Mouse (Mus musculus) stomach, embryonic 14.5 days (tissue): ENCODE results near the gene Rftn1. TPM values are rescaled to one million over a fixed set of nuclear protein-coding genes. Genes with fewer than 3 reads are reported as not detected.
A peak's percentile ranks its signal among the peaks of the same experiment; 100 is the strongest.

Source experiments
- ATAC-seq: fragments of 200-750 bp; cut with Nextera tagmentation; 2 replicates; pipeline ENCODE4 v1.8.0; 2017; ENCODE audit warnings: low read depth, moderate TSS enrichment; ENCODE audit not compliant: insufficient number of reproducible peaks, insufficient read depth, low FRiP score
- H3K27ac ChIP-seq: fragments of 300-500 bp; sonication (generic); 2 replicates; pipeline ENCODE4 v1.5.1; 2014; ENCODE audit warnings: mild to moderate bottlenecking, low read length, moderate library complexity, mixed read lengths
- H3K27me3 ChIP-seq: fragments of 300-500 bp; sonication (generic); 2 replicates; pipeline ENCODE4 v1.6.1; 2014; ENCODE audit warnings: low read length, control low read depth, mixed read lengths; ENCODE audit not compliant: control insufficient read depth, insufficient read depth
- H3K36me3 ChIP-seq: fragments of 300-500 bp; sonication (generic); 2 replicates; pipeline ENCODE4 v1.6.1; 2014; ENCODE audit warnings: mild to moderate bottlenecking, control low read depth, low read length, moderate library complexity, mixed read lengths; ENCODE audit not compliant: control insufficient read depth, insufficient read depth
- H3K4me1 ChIP-seq: fragments of 300-500 bp; sonication (generic); 2 replicates; pipeline ENCODE4 v1.6.1; 2014; ENCODE audit warnings: low read length, control low read depth, mixed read lengths; ENCODE audit not compliant: control insufficient read depth, insufficient read depth
- H3K4me2 ChIP-seq: fragments of 300-500 bp; sonication (generic); replicated peaks from 2 replicates; pipeline ENCODE4 v1.6.1; 2014; ENCODE audit warnings: low read depth, low read length, control low read depth
- H3K4me3 ChIP-seq: fragments of 300-500 bp; sonication (generic); 2 replicates; pipeline ENCODE4 v1.5.1; 2014; ENCODE audit warnings: low read depth, low read length, control low read depth
- H3K9ac ChIP-seq: fragments of 300-500 bp; sonication (generic); replicated peaks from 2 replicates; pipeline ENCODE4 v1.6.1; 2014; ENCODE audit warnings: low read depth, mild to moderate bottlenecking, control low read depth, low read length, moderate library complexity, mixed read lengths
- H3K9me3 ChIP-seq: fragments of 300-500 bp; sonication (generic); 2 replicates; pipeline ENCODE4 v1.6.1; 2016; ENCODE audit warnings: low read depth, low read length, control low read depth; ENCODE audit not compliant: control insufficient read depth
- WGBS: fragments of 180-500 bp; shearing (Covaris S2); extraction: QIAGEN DNeasy Blood & Tissue Kit; methylation state at CpG from one replicate; pipeline ENCODE4 v1.1.7; 2014; 5-methylcytosine and 5-hydroxymethylcytosine counted together
- polyA plus RNA-seq: library from polyadenylated mRNA; unstranded; fragments of >200 nt; fragmentation: Nextera tagmentation; extraction: Ambion mirVana; gene quantifications from 2 replicates; pipeline ENCODE4 v1.2.1, GENCODE M21; 2014

Rftn1 gene
- polyA plus RNA-seq, 1 experiment from 2014 or later = 9.3 TPM

DNA sequence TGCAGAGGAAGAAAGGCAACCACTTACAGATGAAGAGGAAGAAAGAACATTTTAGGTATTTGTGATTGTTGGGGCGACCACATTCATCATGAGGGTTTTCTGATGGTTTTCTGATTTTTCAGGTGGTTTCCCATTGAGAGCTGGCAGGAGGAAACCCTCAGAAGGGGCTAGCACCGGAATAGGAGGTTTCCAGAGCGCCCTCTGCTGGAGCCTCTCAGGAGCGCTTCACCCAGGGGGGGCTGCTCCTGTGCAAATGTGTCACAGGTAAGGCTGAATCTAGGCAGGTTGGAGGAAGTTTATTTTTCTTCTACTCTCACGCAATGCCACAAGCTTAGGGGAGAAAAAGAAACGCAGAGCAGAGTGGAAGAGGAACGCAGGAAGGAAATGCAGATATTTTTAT lies 225.4 kb downstream of the Rftn1 start:
- Histone ChIP-seq H3K9me3 (peaks cover 1% of the 10 kb centered on the region), H3K27ac (no peak overlapping the region), H3K27me3 (no peaks in the 10 kb centered on the region), H3K9ac (no peak overlapping the region), H3K36me3 (no peaks in the 10 kb centered on the region), H3K4me1 (no peaks in the 10 kb centered on the region), H3K4me2 (no peak overlapping the region), H3K4me3 (no peak overlapping the region)
- no peak for ATAC-seq
- 70% methylated on average over 7 of the region's 7 CpGs for WGBS

DNA sequence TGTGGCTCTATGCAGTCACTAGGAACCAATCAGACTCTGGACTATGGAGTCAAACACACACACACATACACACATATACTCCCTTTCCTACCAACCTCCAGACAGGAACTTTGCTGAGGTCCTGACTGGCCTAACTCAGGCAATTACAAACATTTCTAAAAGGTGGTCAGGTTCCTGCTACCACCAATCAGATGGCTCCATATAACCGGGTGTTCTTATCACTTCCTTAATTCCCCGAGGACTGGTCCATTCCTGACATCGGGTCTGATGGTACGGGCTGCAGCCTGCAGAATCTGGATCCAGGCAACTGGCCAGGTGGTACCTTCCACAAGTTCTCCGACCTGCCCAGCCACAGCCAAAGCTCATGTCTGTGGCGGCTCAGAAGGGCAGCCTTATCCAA lies 226.0 kb downstream of the Rftn1 start:
- no peak overlapping the region for H3K4me3 ChIP-seq
- H3K36me3 ChIP-seq = no peaks in the 10 kb centered on the region
- no peaks in the 10 kb centered on the region for H3K9me3 ChIP-seq
- no peak overlapping the region for H3K9ac ChIP-seq
- WGBS = 92% methylated on average over 6 of the region's 6 CpGs
- no peak overlapping the region for H3K4me2 ChIP-seq
- no peaks in the 10 kb centered on the region for H3K4me1 ChIP-seq
- H3K27ac ChIP-seq = no peak overlapping the region
- ATAC-seq = no peak
- H3K27me3 ChIP-seq = no peaks in the 10 kb centered on the region

DNA sequence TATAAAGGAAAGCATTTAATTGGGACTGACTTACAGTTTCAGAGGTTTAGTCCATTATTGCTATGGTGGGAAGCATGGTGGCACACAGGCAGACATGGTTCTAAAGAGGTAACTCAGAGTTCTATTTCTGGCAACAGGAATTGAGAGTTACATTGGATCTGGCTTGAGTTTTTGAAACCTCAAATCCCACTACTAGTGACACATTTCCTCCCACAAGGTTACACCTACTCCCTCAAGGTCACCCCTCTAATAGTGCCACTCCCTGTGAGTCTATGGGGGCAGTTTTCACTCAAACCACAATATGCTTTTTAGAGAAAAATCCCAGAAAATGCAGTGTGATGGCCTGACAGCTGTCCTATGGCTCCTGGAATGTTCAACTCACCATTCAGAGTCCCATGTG lies 231.5 kb downstream of the Rftn1 start:
- no peaks in the 10 kb centered on the region for H3K9me3 ChIP-seq
- no peak for ATAC-seq
- H3K4me2 ChIP-seq = no peak overlapping the region
- H3K36me3 ChIP-seq = no peaks in the 10 kb centered on the region
- no peak overlapping the region for H3K9ac ChIP-seq
- H3K27me3 ChIP-seq = no peaks in the 10 kb centered on the region
- no peak overlapping the region for H3K4me3 ChIP-seq
- no peak overlapping the region for H3K27ac ChIP-seq
- H3K4me1 ChIP-seq = no peaks in the 10 kb centered on the region

- peak overlapping the region; percentile 28 for H3K4me2 ChIP-seq
- no peak overlapping the region for H3K9ac ChIP-seq
- peak overlapping the region; percentile 67; the same call in 1 of the 2 replicates for H3K27ac ChIP-seq
- H3K4me3 ChIP-seq = no peak overlapping the region
- 0 out of 2 replicates have a peak, but pooled peaks cover 4% of the 10 kb centered on the region for H3K4me1 ChIP-seq
- no peaks in the 10 kb centered on the region for H3K27me3 ChIP-seq
- no peaks in the 10 kb centered on the region for H3K9me3 ChIP-seq
- no peaks in the 10 kb centered on the region for H3K36me3 ChIP-seq
- WGBS = 48% methylated on average over 22 of the region's 22 CpGs
- ATAC-seq = no peak
Observed at GRCm38 (mm10) chr17:49951856-49952607, 238.4 kb downstream of the Rftn1 start.

GRCm38 (mm10) chr17:49951491-49951855 lies 239.0 kb downstream of the Rftn1 start:
- Histone ChIP-seq H3K9ac (no peak overlapping the region), H3K4me1 (0 out of 2 replicates have a peak, but pooled peaks cover 4% of the 10 kb centered on the region), H3K4me2 (peak overlapping the region; percentile 28), H3K36me3 (no peaks in the 10 kb centered on the region), H3K9me3 (no peaks in the 10 kb centered on the region), H3K4me3 (no peak overlapping the region), H3K27ac (no peak overlapping the region), H3K27me3 (no peaks in the 10 kb centered on the region)
- 12% methylated on average over 7 of the region's 7 CpGs for WGBS
- no peak for ATAC-seq

- no peak overlapping the region for H3K4me2 ChIP-seq
- H3K4me3 ChIP-seq = no peak overlapping the region
- H3K36me3 ChIP-seq = no peaks in the 10 kb centered on the region
- no peaks in the 10 kb centered on the region for H3K4me1 ChIP-seq
- H3K27ac ChIP-seq = no peak overlapping the region
- no peak overlapping the region for H3K9ac ChIP-seq
- no peaks in the 10 kb centered on the region for H3K9me3 ChIP-seq
- H3K27me3 ChIP-seq = no peaks in the 10 kb centered on the region
- no peak for ATAC-seq
- 66% methylated on average over 6 of the region's 6 CpGs for WGBS
Observed at GRCm38 (mm10) chr17:49942674-49943073, 247.8 kb downstream of the Rftn1 start.

Other genes with a start within 250 kb of the Rftn1 start
- 0.54 and 0.56 TPM in 2 replicates for gene Dazl, start 103.0 kb upstream of the Rftn1 start, polyA plus RNA-seq